Mouse (Mus musculus) adipose tissue, adult 10 weeks (tissue): ENCODE results near the gene Yipf4. TPM values are rescaled to one million over a fixed set of nuclear protein-coding genes. Genes with fewer than 3 reads are reported as not detected.

ENCODE experiments used
- polyA plus RNA-seq: library from polyadenylated mRNA; stranded (reverse); fragments of 350-450 nt; fragmentation: Illumina TruSeq; extraction: RNeasy Lipid Tissue Mini Kit (QIAGEN cat#74804); gene quantifications from one replicate; pipeline ENCODE4 v1.2.3, GENCODE M21; 2014; ENCODE audit warnings: low read depth, low replicate concordance

Gene Yipf4
- 80.8 TPM for polyA plus RNA-seq

DNA sequence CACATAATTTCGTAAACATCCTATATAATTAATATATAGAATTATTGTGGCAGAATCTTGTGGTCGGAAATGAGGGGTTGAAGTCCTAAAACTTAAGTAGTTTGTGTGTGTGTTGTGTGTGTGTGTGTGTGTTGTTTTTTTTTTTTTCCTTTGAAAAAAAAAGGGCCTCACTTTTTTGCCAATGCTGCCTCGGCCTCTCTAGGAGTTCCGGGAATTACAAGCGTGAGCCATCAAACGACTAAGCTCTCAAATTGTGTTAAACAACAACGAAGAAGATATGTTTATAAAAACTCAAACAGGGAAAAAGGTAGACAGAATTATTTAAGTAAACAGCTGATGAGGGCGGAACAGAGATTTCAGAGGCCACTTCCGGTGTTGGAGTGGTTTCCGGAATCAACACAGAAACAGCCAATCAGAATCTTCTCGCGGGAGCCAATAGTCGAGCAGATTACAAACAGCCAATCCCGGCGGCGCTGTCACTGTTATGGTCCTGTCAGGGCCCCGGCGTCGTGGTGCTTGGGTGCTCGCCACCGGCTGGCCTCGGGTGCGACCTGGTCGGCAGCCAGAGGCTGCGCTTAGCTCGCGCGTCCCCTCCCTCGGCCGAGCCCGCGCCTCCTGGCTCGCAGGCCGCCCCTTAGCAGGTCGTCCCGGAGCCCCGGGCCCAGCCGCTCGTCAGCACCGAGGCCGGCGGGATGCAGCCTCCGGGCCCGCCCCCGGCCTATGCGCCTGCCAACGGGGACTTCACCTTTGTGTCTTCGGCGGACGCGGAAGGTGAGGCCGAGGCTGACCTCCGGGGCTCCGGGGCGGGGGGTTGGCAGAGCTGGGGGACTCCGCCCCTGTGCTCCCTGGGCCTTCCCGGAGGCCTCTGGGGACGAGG lies at the start of gene Yipf4:
TSS of gene Yipf4 (plus strand) at position 470 of the 877 bp plus-strand sequence.

DNA sequence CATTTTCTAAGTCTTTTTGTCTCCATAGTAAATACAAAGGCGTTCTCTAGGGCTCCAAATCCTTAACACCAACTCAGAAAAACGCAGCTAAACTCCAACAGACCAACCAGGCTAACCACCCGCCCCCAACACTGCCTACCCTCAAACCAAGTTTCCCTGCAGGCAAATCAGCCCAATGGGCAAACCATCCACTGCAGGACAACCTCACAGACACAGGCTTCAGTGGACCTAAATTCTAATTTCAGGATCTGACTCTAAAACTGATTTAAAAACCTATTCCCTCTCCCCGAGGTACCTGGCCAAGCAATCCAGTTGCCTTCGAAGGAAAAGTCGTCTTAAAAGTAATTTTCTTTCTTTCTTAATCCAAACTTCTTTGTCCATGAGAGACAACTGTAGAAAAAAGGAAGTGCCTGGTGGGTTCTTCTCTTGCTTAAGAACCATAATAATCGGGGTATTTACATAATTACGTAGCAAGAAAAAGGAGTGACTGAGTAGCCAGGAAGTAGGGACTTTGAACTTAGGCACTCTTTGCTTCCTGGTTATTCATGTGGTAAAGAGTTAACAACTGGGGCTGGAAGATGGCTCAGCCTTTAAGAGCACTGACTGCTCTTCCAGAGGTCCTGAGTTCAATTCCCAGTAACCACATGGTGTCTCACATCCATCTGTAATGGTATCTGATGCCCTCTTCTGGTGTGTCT lies 30.4 kb upstream of the Yipf4 start, which contains the start of gene Nlrc4:
TSS of gene Nlrc4 (minus strand) at position 432 of the 698 bp plus-strand sequence.

DNA sequence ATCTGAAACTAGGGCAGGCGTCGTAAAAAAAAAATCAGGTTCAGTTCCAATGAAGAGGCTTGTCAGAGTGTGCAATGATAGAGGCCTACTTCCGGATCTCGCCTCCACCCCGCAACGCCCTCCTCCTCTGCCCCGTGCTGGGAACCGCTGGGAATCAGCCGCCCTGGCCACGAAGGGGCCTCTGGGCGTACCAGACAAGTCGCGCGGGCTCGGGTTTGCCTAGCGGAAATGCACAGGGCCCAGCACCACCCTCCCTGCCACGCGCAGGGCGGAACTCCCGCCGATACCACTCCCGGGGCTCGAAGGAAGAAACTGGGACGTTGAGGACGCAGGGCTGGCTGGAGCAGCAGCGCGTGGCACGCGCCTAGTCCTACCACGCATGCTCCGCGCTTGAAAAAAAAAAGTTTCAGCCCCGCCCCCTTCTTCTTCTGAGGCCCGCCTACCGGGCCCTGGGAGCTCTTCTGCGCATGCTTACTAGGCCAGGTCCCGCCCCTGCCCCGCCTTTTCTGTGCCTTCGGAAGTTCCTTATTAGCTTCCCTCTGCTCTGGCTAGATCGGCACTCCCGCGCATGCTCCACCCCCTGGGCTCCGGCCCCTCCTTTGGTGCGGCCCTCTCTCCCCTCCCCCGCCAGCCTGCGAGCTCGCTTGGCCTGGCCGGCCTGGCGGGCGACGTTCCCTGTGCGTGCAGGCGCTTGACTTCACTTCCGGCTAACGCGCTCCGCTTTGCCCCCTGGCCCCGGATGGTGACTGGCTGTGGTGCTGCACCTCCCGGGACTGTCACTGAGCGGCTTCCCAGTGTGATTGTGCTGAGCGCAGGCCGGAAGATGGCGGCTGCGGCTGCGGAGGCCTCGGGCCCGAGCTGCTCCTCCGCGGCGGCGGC lies 38.7 kb downstream of the Yipf4 start, which contains the start of gene Birc6:
TSS of gene Birc6 (plus strand) at position 567 of the 879 bp plus-strand sequence.

Other genes starting within 250 kb of the Yipf4 start
- 34.9 TPM for gene Memo1, start 194.0 kb upstream of the Yipf4 start, polyA plus RNA-seq
- gene Dpy30, start 165.5 kb upstream of the Yipf4 start, polyA plus RNA-seq = 94.9 TPM
- gene Spast, start 150.5 kb upstream of the Yipf4 start, polyA plus RNA-seq = 17.1 TPM
- gene Slc30a6, start 93.9 kb upstream of the Yipf4 start, polyA plus RNA-seq = 14.2 TPM
- gene Nlrc4, start 30.4 kb upstream of the Yipf4 start, polyA plus RNA-seq = 0.71 TPM
- gene Birc6, start 38.8 kb downstream of the Yipf4 start, polyA plus RNA-seq = 47.7 TPM
- 12.8 TPM for gene Ttc27, start 228.2 kb downstream of the Yipf4 start, polyA plus RNA-seq